ENCODE assay signal across 27 mouse cellular contexts in the genomic region with DNA sequence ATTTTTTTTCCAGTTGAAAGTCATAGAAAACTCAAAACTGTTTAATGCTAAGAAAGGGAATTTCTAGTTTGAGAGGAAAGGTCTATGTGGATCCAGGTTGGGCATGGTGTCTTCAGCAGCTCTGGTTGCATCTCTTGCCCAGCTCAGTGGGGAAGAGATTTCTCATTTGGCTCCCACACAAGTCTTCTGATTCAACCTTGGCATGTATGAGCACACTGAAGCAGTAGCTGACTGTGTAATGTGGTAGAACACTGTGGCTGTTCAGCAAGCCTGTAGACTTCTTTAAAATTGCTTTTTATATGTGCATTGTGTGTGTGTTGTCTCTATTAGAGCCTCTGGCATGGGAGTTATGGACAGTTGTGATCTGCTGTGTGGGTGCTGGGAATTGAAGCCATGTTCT. TPM values are rescaled to one million over a fixed set of nuclear protein-coding genes. Genes with fewer than 3 reads are reported as not detected.
A peak's percentile ranks its signal among the peaks of the same experiment; 100 is the strongest.
DNase-seq lines count a peak whose midpoint lies in the region; ATAC-seq lines count a peak whose summit lies in the region.
"Had no signal": no experiment of that assay in that cellular context is flagged by ENCODE, and none has a peak within 500 bp of the region (broad histone marks: within the 10 kb centered on the region; RNA-seq: fewer than 3 reads in every experiment).

No protein-coding gene starts in this region.

- H3K27me3 ChIP-seq in heart, embryonic 10.5 days (ENCODE audit: insufficient read depth, poor library complexity, severe bottlenecking): no peaks in the 10 kb centered on the region
- H3K27me3 ChIP-seq: embryonic facial prominence, embryonic 12.5 days; hindbrain, embryonic 15.5 days; limb, embryonic 13.5 days; liver, embryonic 12.5 days; neural tube, embryonic 13.5 days had no signal

- no peaks in the 10 kb centered on the region for H3K9me3 ChIP-seq in heart, embryonic 10.5 days
- H3K9me3 ChIP-seq: embryonic facial prominence, embryonic 12.5 days; hindbrain, embryonic 15.5 days; limb, embryonic 13.5 days; liver, embryonic 12.5 days; midbrain, embryonic 10.5 days; neural tube, embryonic 13.5 days had no signal

- peaks cover 27% of the 10 kb centered on the region for H3K4me1 ChIP-seq in heart, embryonic 10.5 days
- H3K4me1 ChIP-seq: hindbrain, embryonic 15.5 days had no signal

- H3K4me3 ChIP-seq in heart, embryonic 10.5 days: no peak overlapping the region
- H3K4me3 ChIP-seq: embryonic facial prominence, embryonic 12.5 days; hindbrain, embryonic 15.5 days; limb, embryonic 13.5 days; liver, embryonic 12.5 days; midbrain, embryonic 10.5 days; myocyte; neural tube, embryonic 13.5 days had no signal

- no peak for ATAC-seq in granulocyte monocyte progenitor cell, adult 5-6 weeks (replicated peaks; ENCODE audit: poor library complexity, severe bottlenecking)
- ATAC-seq: liver, embryonic 12.5 days; midbrain, embryonic 16.5 days had no signal

- peak; percentile 54 for DNase-seq in gastrocnemius, adult 18-20 months (ENCODE audit: low spot score)
- no peak for DNase-seq in gastrocnemius, postnatal 10 days
- DNase-seq in NIH3T3 (ENCODE audit: low read depth): peak; percentile 27
- DNase-seq in cerebellum, adult 11-12 months: peak; percentile 82
- DNase-seq in cerebellum, postnatal 10 days: peak; percentile 76
- DNase-seq in heart, embryonic 10.5 days (ENCODE audit: low spot score): no peak
- no peak for DNase-seq in urinary bladder, postnatal 14 days (ENCODE audit: low spot score)
- DNase-seq: gastrocnemius, postnatal 36 days; heart, postnatal 4 days; kidney, adult 2 months; kidney, postnatal 14 days; layer of hippocampus, postnatal 36 days; lung, adult 18-20 months; lung, postnatal 10 days; retina, postnatal 1 day; right cerebral cortex, postnatal 4 days; thymus, adult 18-20 months; thymus, postnatal 36 days had no signal

- H3K27ac ChIP-seq in heart, embryonic 10.5 days: no peak overlapping the region
- H3K27ac ChIP-seq: embryonic facial prominence, embryonic 12.5 days; hindbrain, embryonic 15.5 days; limb, embryonic 13.5 days; liver, embryonic 12.5 days; midbrain, embryonic 10.5 days; neural tube, embryonic 13.5 days had no signal

- no peaks in the 10 kb centered on the region for H3K36me3 ChIP-seq in heart, embryonic 10.5 days
- H3K36me3 ChIP-seq: hindbrain, embryonic 15.5 days; midbrain, embryonic 10.5 days; neural tube, embryonic 13.5 days had no signal

RNA-seq across cellular contexts. Expression of a gene that starts 24.5 kb away (rescaled TPM):
- 10 to 100 TPM; 55.5 to 66.3 TPM for total RNA-seq in gastrocnemius, adult 18-20 months (2021)
- 10 to 100 TPM; 51.7 to 56.8 TPM for total RNA-seq in gastrocnemius, postnatal 10 days (2021)
- total RNA-seq in granulocyte monocyte progenitor cell, adult 5-6 weeks (2014; fragmentation: Nextera tagmentation): 35.4 and 46.8 TPM in 2 replicates
- 60.4 and 62.0 TPM in 2 replicates for total RNA-seq in granulocyte monocyte progenitor cell, adult 5-6 weeks (2017)
- polyA plus RNA-seq in heart, embryonic 10.5 days (2016; fragmentation: Nextera tagmentation; extraction: Ambion mirVana): 61.1 and 73.9 TPM in 2 replicates

Comparison
In these comparisons a context has a peak if more than half of its experiments do, and no peak if none do; other contexts are left out.
1. DNase-seq: peak in gastrocnemius, adult 18-20 months (single experiment), NIH3T3 (single experiment), cerebellum, adult 11-12 months (single experiment) and cerebellum, postnatal 10 days (2 of 2); none in gastrocnemius, postnatal 10 days (single experiment), heart, embryonic 10.5 days (single experiment) and urinary bladder, postnatal 14 days (single experiment).